Mouse (Mus musculus): ENCODE data around the gene Pcyt2.
A peak's percentile ranks its signal among the peaks of the same experiment; 100 is the strongest.
"Not testable (repeated sequence)": the region's sequence is repeated elsewhere in the genome, so short reads cannot be mapped to it uniquely, and the experiment has no call there.

Gene Pcyt2

DNA sequence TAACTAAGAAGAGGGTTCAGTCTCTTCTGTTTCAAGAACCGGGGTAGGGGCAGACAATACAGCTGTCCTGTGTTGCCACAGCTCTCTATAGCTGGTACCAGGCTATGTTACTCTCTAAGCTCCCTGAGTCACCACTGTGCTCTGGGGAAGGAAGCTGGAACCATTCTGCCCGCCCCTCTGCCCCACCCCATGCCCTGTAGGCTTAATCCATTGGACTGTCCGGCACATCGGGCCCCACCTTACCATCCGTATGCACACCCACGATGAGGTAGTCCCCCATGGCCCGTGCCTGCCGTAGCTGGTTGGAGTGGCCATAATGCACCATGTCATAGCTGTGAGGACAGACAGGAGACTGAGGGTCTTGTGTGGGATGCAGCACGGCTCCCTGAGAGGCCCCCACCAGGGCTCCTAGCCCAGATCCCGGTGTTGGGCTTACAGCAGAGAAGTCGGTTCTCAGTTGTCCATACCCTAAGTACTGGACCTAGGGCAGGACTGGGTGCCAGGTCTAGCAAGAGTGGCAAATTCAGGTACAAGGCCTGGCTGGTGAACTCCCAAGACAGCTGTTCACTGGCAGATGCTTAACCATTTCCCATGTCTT, 2.0 kb downstream of the Pcyt2 start:
- DNase-seq (ENCODE audit: low read depth, low spot score): no peak

DNA sequence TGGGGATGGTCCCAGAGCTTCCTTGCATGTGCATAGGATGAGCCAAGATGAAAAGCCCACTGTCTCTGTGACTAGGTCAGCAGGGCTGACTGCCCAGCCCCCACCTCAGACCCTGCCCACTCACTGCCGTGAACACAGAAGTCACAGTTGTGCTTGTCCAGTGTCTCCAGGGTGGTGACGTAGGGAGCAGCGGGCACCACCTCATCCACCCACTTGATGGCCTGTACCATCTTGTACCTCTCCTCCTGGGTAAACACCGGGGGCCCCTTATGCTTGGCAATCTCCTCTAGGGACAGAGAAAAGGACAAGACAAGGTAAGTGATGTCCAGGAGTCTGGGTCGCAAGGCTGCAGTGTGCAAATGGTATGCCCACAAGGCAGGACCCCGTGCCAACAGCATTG, 2.6 kb downstream of the Pcyt2 start:
- no peak for DNase-seq (ENCODE audit: low read depth, low spot score)

DNA sequence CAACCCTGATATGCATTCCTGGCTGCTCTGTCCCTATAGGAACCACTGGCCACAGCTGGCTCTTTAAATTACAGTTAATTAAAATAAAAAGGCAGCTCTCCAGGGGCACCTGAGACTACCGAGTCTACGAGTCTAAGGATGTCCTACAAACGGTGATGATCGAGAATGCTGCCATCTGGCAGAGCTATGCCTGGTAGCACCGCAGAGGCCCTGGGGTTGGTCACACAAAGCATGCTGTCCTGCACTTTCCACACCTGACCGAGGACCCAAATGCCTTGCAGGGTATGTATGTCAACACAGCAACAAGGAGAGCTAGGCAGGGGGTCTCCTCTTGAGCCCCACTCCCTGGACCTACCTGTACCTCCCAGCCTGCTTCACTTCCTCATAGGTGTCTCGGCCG, 3.8 kb downstream of the Pcyt2 start:
- no peak for DNase-seq (ENCODE audit: low read depth, low spot score)

DNA sequence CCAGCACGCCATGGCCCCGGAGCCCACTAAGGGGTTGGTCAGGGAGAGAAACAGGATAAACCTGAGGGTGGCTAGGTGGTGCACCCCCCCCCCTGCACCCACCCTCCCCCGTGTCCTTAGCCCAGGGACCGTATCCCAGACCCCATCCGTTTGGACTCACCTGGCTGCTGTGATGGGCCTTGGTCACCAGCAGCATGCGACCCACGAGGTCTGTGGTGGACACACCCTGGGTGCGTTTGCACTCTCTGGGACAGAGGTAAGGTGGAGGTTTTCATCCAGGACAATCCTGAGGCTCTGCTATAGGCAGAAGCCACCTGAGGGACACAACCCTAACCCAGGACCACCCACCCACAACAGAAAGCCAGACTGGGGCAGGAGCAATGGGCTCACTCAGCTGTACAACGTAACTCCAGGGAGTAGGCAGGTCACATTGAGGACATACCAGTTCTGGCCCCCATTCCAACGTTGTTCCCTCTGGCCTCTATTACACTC, 4.2 kb downstream of the Pcyt2 start:
- no peak for DNase-seq (ENCODE audit: low read depth, low spot score)

DNA sequence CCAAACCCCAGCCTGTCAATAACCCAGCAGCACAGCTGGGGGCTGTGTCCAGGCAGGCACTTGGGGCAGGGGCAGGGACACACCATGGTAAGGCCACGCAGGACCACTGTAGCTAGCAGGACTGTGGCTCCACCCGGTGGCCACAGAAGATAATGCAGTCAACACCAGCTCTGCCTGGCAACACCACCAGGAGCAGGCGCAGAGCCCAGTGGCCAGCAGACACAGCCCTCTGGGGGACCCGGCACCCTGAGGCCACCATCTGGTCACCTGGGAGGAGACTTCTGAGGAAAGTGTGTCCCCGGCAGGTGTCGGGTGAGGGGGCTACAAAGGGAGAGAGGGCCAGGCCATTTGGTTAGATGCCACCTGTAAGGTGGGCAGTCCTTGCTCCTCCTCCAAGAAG, 5.0 kb downstream of the Pcyt2 start:
- peak; percentile 54 for DNase-seq (ENCODE audit: low read depth, low spot score)

DNA sequence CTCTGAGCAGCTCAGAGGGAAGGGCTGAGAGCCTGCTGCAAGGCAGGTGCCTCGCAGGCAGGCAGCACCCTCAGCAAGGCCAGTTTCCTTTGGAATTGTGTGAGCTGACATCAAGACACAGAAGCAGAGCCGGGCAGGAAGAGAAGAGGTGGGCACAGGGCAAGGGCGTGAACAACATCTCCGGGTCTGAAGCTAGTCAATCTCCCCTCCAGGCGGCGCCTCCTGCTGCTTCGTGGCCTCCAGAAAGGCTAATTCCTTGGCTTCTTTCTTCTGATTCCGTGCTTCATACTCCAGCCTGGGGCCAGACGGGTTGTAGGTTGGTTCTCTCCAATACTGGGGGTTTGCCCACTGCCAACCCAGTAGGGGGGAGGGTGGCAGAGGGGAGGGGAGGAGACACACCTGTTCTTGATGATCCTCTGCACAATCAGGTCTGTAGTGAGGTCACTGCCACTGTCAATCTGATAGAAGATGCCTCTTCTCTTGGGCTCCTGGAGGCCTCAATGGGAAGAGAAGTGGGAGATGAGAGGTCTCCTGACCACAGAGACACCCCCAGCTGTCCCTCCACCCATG, 7.2 kb downstream of the Pcyt2 start:
- DNase-seq (ENCODE audit: low read depth, low spot score): no peak

DNA sequence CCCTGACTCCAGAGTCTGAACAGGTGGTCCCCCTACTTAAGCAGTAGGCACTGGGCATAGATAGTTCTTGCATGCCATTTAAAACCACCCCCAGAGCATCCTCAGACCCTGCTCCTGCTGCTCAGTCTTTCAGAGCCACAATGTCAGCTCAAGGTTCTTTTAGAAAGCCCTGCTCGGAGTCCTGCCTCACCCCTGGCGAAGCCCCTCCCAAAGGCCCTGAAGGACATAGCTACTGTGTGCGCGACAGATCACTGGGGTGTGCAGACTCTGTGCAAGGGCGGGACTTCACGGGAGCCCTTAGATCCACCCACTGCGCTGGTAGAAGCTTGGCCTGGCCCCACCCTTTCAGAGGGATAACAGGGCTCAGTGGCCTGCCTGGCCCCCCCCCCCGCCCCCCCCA, 8.5 kb downstream of the Pcyt2 start:
- no peak for DNase-seq (ENCODE audit: low read depth, low spot score)

DNA sequence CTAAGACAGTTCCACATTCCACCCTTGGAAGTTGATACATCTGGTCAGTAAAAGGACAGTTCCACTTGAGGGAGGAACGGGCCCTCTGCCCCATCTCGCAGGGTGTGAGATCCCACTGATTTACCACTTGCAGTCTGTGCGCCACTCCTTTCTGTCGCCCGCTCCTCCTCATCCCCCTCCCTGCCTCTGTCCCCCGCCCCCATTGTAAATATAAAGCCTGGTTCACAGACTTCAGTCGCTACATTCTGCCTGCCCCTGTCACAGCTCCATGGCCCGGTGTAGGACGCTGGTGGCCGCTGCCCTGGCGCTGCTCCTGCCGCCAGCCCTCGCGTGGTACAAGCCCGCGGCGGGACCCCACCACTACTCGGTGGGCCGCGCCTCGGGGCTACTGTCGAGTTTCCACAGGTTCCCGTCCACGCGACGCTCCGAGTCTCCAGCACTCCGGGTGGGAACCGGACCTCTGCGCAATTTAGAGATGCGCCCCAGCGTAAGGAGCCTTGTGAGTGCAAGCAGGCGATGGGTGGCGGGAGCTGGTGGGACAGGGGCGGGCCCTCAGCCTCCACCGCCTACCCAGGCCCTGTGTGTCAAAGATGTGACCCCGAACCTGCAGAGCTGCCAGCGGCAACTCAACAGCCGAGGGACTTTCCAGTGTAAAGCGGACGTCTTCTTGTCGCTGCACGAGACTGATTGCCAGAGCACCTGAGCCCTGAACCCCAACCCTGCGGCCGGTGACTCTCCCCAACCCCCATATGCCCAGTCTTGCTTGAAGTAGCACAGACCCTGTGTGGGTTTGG, 9.3 kb downstream of the Pcyt2 start, which contains the start of gene Npb:
Npb (plus strand) TSS at position 237 of the 794 bp plus-strand sequence.
- no peak for DNase-seq (ENCODE audit: low read depth, low spot score)

DNA sequence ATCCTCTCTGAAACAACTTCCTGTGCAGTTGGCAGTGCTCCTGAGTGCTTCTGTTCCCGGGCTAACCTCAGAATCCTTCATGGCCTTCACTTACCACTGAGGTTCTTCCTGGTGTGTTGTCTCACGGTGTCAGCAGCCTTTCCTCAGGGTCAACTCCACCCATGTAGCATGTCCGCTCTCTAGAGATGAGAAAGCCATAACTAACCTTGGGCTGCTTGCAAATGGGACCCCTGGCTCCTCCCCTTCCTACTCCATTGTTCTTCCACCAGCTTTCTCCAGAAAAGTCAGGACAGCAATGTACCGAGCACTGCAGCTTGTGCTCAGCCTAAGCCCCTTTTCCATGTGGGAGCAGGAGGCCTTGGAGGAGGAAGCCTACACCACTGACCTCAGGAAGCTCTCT, 11.0 kb downstream of the Pcyt2 start:
- no peak for DNase-seq (ENCODE audit: low read depth, low spot score)

DNA sequence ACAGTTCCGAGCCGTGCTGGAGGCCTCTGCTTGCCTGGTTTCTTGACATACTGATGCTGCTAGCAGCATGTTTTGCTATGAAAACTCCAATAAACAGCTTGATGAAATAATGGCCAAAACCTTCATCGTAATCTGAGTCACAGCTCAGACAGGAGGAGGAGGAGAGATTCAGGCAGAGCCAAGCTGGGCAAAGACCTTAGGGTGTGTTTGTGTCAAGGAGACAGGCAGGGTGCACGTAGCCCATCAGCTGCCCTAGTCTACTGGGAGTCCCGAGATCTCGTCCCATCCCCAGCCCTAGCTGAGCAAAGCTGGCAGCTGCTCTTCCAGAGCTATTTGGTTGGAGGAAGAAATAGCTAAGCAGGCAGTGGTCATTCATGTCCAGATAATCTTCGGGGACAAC, 12.1 kb downstream of the Pcyt2 start:
- no peak for DNase-seq (ENCODE audit: low read depth, low spot score)

DNA sequence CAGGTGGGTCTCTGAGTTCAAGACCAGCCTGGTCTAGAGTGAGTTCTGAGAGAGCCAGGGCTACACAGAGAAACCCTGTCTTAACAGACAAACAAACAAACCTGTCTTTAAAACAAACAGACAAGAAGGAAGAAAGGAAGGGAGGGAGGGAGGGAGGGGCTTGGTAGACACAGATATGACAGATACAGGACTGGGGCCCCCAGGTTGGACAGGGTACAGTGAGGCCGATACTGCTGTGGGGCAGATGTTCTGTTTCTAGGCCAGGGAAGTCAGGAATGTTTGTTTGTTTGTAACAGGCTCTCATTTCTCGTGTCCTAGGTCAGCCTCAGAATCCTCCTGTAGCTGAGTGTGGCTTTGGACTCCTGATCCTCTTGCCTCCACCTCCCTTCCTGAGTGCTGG, 14.2 kb downstream of the Pcyt2 start:
- DNase-seq (ENCODE audit: low read depth, low spot score): no peak

DNA sequence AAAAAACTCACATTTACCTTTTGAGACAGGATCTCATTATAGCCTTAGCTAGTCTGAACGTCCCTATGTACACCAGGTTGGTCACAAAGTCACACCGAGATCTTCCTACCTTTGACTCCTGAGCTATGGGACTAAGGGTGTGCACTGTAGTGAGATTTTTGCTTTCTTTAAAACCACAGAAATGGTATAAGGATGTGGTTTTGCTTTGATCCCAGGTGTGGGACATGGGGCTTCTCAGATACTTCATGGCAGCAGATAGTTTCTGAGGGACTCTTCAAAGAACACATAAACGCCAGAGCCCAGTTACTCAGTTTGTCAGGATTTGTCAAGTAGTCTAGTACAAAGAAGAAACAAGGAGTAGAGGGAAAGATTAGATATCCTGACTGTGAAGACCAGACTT, 17.0 kb downstream of the Pcyt2 start:
- DNase-seq (ENCODE audit: low read depth, low spot score): no peak

DNA sequence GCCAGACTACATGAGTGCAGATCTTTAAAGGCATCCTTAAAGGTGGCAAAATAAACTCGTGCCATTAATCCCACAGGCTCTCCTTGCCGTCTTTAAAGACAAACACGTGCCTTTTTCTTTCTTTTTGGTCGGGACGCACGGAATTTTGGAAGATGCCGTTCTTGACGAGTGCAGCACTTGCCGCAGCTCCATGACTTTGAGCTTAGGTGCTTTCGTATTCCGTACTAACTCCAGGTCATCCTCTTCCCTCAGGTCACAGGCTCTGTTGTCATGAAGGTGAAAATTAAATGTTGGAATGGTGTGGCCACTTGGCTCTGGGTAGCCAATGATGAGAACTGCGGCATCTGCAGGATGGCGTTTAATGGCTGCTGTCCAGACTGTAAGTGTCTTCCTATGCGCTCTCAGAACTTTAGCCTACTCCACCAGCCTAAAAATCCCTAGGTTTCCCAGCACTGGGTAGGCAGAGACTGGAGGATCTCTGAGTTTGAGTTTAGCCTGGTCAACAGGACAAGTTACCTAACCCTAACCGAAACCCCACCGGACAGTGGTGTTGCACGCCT, 18.7 kb downstream of the Pcyt2 start:
- no peak for DNase-seq (ENCODE audit: low read depth, low spot score)

DNA sequence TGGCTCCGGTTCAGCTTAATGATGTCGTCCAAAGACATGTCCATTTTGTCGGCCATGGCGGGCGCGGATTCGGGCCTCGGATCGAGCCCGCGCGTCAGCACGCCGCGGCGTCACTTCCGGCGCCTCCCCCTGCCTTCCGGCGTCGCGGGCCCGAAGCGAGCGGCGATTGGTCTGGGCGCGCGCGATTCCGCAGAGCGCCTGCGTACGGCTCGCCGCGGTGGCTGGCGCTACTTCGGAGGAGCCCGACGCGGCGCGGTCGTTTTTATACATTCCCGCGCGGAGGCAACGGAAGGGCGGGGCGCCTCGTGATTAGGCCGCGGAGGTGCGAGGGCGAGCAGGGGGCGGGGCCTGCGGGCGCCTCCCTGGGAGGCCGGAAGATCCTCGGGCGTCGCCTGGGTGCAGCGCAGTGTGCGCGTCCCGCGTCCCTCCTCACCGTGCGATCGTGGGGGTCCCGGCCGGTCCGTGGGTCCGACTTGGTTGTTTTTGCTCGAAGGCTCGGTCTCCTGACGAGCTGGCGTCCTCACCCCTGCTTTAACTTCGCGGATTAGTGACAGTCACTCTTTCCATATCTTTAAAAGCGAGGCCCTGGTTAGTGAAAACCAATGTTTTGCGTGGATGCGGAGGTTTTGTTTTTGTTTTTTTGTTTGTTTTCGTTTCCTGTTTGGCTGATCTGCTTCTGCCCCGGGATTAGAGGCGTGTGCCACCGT, 19.3 kb downstream of the Pcyt2 start, which contains the start of the genes Alyref and Anapc11:
Alyref (minus strand) TSS at position 83 of the 707 bp plus-strand sequence.
Anapc11 (plus strand) TSS at position 139 of the 707 bp plus-strand sequence.
- peak; percentile 93 for DNase-seq (ENCODE audit: low read depth, low spot score)

DNA sequence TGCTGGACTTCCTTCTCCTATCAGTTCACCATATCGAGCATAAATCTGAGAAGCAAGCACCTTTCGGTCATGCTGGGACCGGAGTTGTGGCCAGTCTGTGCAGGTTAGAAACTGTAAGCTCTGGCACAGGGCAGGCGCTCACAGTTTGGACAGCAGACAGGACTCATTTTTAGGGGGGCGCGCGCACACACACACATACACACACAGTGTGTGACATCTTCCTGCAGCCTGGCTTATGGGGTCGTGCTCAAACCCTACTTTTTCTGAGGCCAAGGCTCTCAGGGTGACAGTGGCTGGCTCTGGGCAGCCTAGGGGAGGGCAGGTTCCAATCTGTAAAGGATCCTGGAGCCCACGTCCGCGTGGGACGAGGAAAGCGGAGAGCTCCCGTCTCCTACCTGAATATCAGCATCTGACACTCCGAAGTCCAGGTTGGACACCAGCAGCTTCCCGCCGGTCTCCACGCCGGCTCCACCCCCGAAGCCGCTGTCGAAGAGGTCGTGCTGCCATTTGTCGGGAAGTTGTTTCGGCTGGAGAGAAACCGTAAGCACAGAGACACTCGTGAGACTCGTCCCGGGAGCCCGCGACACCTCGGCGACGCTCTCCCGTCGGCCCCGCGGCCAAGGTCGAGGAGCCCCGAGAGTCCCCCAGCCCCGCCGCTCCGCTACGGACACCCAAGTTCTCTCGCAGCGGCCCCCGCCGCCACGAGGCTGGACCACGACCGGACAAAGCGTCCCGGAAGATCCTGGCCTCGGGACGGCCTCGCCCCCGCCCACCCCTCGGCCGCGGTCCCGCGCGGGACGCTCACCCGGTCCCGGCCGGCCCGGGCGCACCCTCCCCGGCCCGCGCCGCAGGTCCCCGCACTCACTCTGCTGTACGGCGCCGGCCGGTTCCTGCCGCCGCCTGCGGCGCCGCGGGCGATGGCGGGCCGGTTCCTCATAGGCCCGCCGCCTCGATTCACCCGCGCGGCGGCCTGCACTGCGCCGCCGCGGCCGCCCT, 20.2 kb downstream of the Pcyt2 start:
- DNase-seq (ENCODE audit: low read depth, low spot score): no peak

DNA sequence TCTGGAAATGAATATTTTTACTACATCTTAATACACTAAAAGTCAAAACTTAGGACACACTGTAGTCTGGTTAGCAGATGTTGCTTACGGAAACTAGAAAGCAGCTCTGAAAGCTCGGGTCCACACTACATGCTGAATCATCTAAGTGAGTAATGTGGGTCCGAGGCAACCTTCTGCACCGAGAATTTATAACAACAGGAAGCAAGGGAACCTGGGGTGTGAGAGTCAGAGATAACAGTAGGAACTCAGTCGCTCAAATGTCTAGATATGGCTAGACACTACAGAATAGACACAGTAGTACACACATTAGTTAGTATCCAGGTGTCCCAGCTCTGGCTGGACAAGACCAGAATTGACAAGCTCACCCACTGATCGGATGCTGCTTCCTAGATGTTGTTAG, 29.2 kb downstream of the Pcyt2 start:
- DNase-seq (ENCODE audit: low read depth, low spot score): no peak

DNA sequence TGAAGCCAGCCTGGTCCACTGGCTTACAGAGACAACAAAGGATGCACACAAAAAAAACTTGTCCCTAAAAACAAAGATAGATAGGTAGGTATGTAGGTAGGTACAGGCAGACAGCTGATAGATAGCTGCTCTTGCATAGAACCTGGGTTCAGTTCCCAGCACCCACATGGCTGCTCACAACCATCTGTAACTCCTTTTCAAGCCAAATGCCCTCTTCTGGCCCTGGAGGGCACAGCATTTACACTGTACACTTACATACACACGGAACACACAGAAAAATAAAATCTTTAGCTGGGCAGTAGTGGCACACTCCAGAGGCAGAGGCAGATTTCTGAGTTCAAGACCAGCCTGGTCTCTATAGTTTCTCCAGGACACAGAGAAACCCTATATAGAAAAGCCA, 33.8 kb downstream of the Pcyt2 start:
- DNase-seq (ENCODE audit: low read depth, low spot score): no peak

DNA sequence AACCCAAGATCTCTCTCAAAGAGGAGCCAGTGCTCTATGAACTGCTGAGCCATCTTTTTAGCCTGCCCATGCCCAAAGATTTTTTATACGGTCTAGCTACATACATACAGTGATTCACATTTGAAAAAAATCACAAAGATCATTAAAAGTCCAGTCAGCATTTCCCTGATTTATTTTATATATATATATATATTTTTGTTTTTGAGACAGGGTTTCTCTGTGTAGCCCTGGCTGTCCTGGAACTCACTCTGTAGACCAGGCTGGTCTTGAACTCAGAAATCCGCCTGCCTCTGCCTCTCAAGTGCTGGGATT, 34.8 kb downstream of the Pcyt2 start:
- not testable (repeated sequence) for DNase-seq (ENCODE audit: low read depth, low spot score)

DNA sequence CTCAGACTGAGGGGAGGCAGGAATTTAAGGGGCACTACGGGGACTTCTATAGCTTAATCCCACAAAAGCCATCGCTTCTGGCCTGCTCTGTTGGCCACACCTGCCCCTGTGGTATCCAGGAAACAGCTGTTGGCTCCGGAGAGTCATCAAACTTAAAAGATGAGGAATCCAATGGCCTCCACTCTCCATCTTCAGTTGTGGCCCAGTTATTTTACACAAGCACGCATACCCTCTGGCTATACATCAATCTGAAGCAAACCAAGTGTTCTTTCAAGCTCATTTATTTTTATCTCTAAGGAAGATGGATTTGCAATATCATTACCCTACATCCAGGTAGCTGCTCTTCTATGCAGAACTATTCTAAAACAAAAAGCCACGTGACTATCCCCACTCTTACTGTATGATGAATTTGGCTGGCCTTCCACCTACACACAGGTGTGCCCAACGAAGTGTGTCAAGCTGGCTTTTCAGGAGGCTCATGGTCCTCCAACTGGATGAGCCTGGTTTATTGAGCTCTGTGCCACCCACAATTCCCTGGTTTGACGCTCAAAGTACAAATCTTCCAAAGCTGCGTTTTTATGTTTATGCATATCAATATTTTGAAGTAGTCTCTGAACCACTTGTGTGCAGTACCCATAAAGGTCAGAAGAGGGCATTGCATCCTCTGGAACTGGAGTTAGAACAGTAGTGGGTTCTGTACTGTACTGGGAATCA, 35.3 kb downstream of the Pcyt2 start:
- peak; percentile 57 for DNase-seq (ENCODE audit: low read depth, low spot score)
